ENCODE assay signal across 27 mouse cellular contexts in genomic region chr13:75823201-75823600, GRCm38 (mm10). TPM values are rescaled to one million over a fixed set of nuclear protein-coding genes. Genes with fewer than 3 reads are reported as not detected.
A peak's percentile ranks its signal among the peaks of the same experiment; 100 is the strongest.
DNase-seq lines count a peak whose midpoint lies in the region; ATAC-seq and TF ChIP-seq lines count a peak whose summit lies in the region.
"Had no signal": no experiment of that assay in that cellular context is flagged by ENCODE, and none has a peak within 500 bp of the region (broad histone marks: within the 10 kb centered on the region; RNA-seq: fewer than 3 reads in every experiment).

No protein-coding gene starts in this region.

- no peak overlapping the region for H3K27ac ChIP-seq in midbrain, embryonic 11.5 days (ENCODE audit: low read depth, low read length)
- no peak overlapping the region for H3K27ac ChIP-seq in midbrain, embryonic 16.5 days (ENCODE audit: low read length)
- peak overlapping the region; percentile 86; the same call in 1 of the 2 replicates for H3K27ac ChIP-seq in bone marrow, adult 2 months (ENCODE audit: control insufficient read depth, insufficient read depth, low read depth, low read length, poor library complexity)
- H3K27ac ChIP-seq in hindbrain, postnatal 0 days, result no peak overlapping the region
- H3K27ac ChIP-seq: heart, embryonic 10.5 days; heart, embryonic 15.5 days; hindbrain, embryonic 13.5 days; left cerebral cortex, adult 2 months; limb, embryonic 12.5 days; midbrain, embryonic 10.5 days had no signal

- TF ChIP-seq CTCF in bone marrow, adult 2 months (IDR thresholded peaks at IDR 0.05; ENCODE audit: control insufficient read depth, insufficient read depth, low read length), result no peak
- no peak for TF ChIP-seq CTCF in hindbrain, postnatal 0 days (IDR thresholded peaks at IDR 0.05; ENCODE audit: low read depth)

- no peak overlapping the region for H3K4me3 ChIP-seq in midbrain, embryonic 11.5 days (ENCODE audit: low read depth, low read length)
- H3K4me3 ChIP-seq in midbrain, embryonic 16.5 days (ENCODE audit: low read depth, low read length), result no peak overlapping the region
- H3K4me3 ChIP-seq in bone marrow, adult 2 months (replicated peaks; ENCODE audit: control insufficient read depth, low read depth, low read length), result no peak overlapping the region
- H3K4me3 ChIP-seq in hindbrain, postnatal 0 days (ENCODE audit: low read length), result no peak overlapping the region
- H3K4me3 ChIP-seq: erythroblast, embryonic 14.5 days; heart, embryonic 10.5 days; heart, embryonic 15.5 days; hindbrain, embryonic 13.5 days; left cerebral cortex, adult 2 months; limb, embryonic 12.5 days; midbrain, embryonic 10.5 days had no signal

- no peak for ATAC-seq in midbrain, embryonic 11.5 days (ENCODE audit: low FRiP score)
- ATAC-seq in midbrain, embryonic 16.5 days, result no peak
- peak; percentile 54 for ATAC-seq in megakaryocyte, adult 5-6 weeks (ENCODE audit: poor library complexity, severe bottlenecking)
- ATAC-seq in hindbrain, postnatal 0 days, result no peak
- ATAC-seq in frontal cortex, adult (ENCODE audit: low TSS enrichment), result no peak
- ATAC-seq: forebrain, postnatal 0 days; intestine, postnatal 0 days had no signal

- H3K36me3 ChIP-seq in midbrain, embryonic 11.5 days (ENCODE audit: control insufficient read depth, insufficient read depth, low read length), result no peaks in the 10 kb centered on the region
- H3K36me3 ChIP-seq in midbrain, embryonic 16.5 days (ENCODE audit: control insufficient read depth, insufficient read depth, low read length), result no peaks in the 10 kb centered on the region
- no peaks in the 10 kb centered on the region for H3K36me3 ChIP-seq in hindbrain, postnatal 0 days (ENCODE audit: insufficient read depth, low read length)
- H3K36me3 ChIP-seq: heart, embryonic 10.5 days; heart, embryonic 15.5 days; hindbrain, embryonic 13.5 days; limb, embryonic 12.5 days; midbrain, embryonic 10.5 days had no signal

- no peaks in the 10 kb centered on the region for H3K27me3 ChIP-seq in midbrain, embryonic 11.5 days (ENCODE audit: control insufficient read depth, insufficient read depth, low read length)
- H3K27me3 ChIP-seq in midbrain, embryonic 16.5 days (ENCODE audit: control insufficient read depth, insufficient read depth, low read depth, low read length), result no peaks in the 10 kb centered on the region
- no peaks in the 10 kb centered on the region for H3K27me3 ChIP-seq in hindbrain, postnatal 0 days (ENCODE audit: insufficient read depth, low read length)
- H3K27me3 ChIP-seq: heart, embryonic 15.5 days; hindbrain, embryonic 13.5 days; limb, embryonic 12.5 days had no signal

- no peaks in the 10 kb centered on the region for H3K9me3 ChIP-seq in midbrain, embryonic 11.5 days (ENCODE audit: control insufficient read depth, low read length)
- H3K9me3 ChIP-seq in midbrain, embryonic 16.5 days (replicated peaks; ENCODE audit: control insufficient read depth, low read length, poor library complexity, severe bottlenecking), result no peaks in the 10 kb centered on the region
- H3K9me3 ChIP-seq in hindbrain, postnatal 0 days (ENCODE audit: low read length), result no peaks in the 10 kb centered on the region
- H3K9me3 ChIP-seq: heart, embryonic 10.5 days; heart, embryonic 15.5 days; hindbrain, embryonic 13.5 days; limb, embryonic 12.5 days; midbrain, embryonic 10.5 days had no signal

- WGBS in midbrain, embryonic 11.5 days, result 89% methylated on average over 7 of the region's 9 CpGs
- WGBS in midbrain, embryonic 16.5 days, result 90% methylated on average over 7 of the region's 9 CpGs
- 65% methylated on average over 9 of the region's 9 CpGs for WGBS in bone marrow, adult 2 months
- 89% methylated on average over 9 of the region's 9 CpGs for WGBS in hindbrain, postnatal 0 days

- TF ChIP-seq POLR2A in bone marrow, adult 2 months (IDR thresholded peaks at IDR 0.05; ENCODE audit: borderline replicate concordance, control insufficient read depth, low read depth, low read length), result no peak

- peak; percentile 37 for DNase-seq in midbrain, embryonic 11.5 days (ENCODE audit: low spot score, missing footprints)
- DNase-seq in hindbrain, postnatal 0 days (ENCODE audit: low spot score), result no peak
- no peak for DNase-seq in kidney, adult 11 months
- DNase-seq: adrenal gland, adult 8-10 months; B cell, adult 2 months; cerebellum, adult 11-12 months; cerebellum, adult 9-11 months; forebrain, postnatal 0 days; gastrocnemius, postnatal 10 days; heart, postnatal 36 days; kidney, postnatal 25 days; lung, postnatal 4 days; thymus, adult 2 months; thymus, postnatal 36 days had no signal

- H3K9ac ChIP-seq in midbrain, embryonic 11.5 days (ENCODE audit: low read length), result no peak overlapping the region
- no peak overlapping the region for H3K9ac ChIP-seq in midbrain, embryonic 16.5 days (ENCODE audit: low read depth, low read length)
- H3K9ac ChIP-seq in hindbrain, postnatal 0 days (replicated peaks; ENCODE audit: low read length), result no peak overlapping the region
- H3K9ac ChIP-seq: forebrain, postnatal 0 days; heart, embryonic 15.5 days; hindbrain, embryonic 13.5 days; limb, embryonic 12.5 days had no signal

- H3K4me1 ChIP-seq in midbrain, embryonic 11.5 days (ENCODE audit: control insufficient read depth, insufficient read depth, low read length), result no peaks in the 10 kb centered on the region
- no peaks in the 10 kb centered on the region for H3K4me1 ChIP-seq in midbrain, embryonic 16.5 days (ENCODE audit: control insufficient read depth, insufficient read depth, low read length)
- peaks cover 6% of the 10 kb centered on the region; the same call in 1 of the 2 replicates for H3K4me1 ChIP-seq in bone marrow, adult 2 months (ENCODE audit: control insufficient read depth, insufficient read depth, low read length)
- no peaks in the 10 kb centered on the region for H3K4me1 ChIP-seq in hindbrain, postnatal 0 days (ENCODE audit: insufficient read depth, low read length)
- H3K4me1 ChIP-seq: heart, embryonic 10.5 days; heart, embryonic 15.5 days; hindbrain, embryonic 13.5 days; limb, embryonic 12.5 days had no signal

- no peak overlapping the region for H3K4me2 ChIP-seq in midbrain, embryonic 11.5 days
- no peak overlapping the region for H3K4me2 ChIP-seq in midbrain, embryonic 16.5 days (ENCODE audit: low read length)
- no peak overlapping the region for H3K4me2 ChIP-seq in hindbrain, postnatal 0 days (ENCODE audit: low read depth, low read length)
- H3K4me2 ChIP-seq: heart, embryonic 15.5 days; hindbrain, embryonic 13.5 days; limb, embryonic 12.5 days; liver, embryonic 11.5 days had no signal

RNA-seq across cellular contexts. Expression of gene Glrx, which starts 16.5 kb away (rescaled TPM):
- 30.8 and 31.3 TPM in 2 replicates for polyA plus RNA-seq in midbrain, embryonic 11.5 days (2014; fragmentation: Nextera tagmentation; extraction: Ambion mirVana)
- 50.0 and 56.9 TPM in 2 replicates for polyA plus RNA-seq in midbrain, embryonic 16.5 days (2015; fragmentation: Nextera tagmentation; extraction: Ambion mirVana)
- 27.7 and 64.5 TPM in 2 replicates for polyA plus RNA-seq in bone marrow, adult 2 months (2011; ENCODE audit: insufficient read depth, insufficient read length, low replicate concordance, missing spikeins)
- total RNA-seq in megakaryocyte, adult 5-6 weeks (2015), result 272 and 276 TPM in 2 replicates
- 147 and 155 TPM in 2 replicates for total RNA-seq in megakaryocyte, adult 5-6 weeks (2017)
- total RNA-seq in hindbrain, postnatal 0 days (2014; rRNA removed), result 69.6 and 69.7 TPM in 2 replicates
- 103 TPM in 2 replicates for polyA plus RNA-seq in hindbrain, postnatal 0 days (2015; fragmentation: Nextera tagmentation; extraction: Ambion mirVana)
